Mouse (Mus musculus): ENCODE measurements around the gene Parn.

DNA sequence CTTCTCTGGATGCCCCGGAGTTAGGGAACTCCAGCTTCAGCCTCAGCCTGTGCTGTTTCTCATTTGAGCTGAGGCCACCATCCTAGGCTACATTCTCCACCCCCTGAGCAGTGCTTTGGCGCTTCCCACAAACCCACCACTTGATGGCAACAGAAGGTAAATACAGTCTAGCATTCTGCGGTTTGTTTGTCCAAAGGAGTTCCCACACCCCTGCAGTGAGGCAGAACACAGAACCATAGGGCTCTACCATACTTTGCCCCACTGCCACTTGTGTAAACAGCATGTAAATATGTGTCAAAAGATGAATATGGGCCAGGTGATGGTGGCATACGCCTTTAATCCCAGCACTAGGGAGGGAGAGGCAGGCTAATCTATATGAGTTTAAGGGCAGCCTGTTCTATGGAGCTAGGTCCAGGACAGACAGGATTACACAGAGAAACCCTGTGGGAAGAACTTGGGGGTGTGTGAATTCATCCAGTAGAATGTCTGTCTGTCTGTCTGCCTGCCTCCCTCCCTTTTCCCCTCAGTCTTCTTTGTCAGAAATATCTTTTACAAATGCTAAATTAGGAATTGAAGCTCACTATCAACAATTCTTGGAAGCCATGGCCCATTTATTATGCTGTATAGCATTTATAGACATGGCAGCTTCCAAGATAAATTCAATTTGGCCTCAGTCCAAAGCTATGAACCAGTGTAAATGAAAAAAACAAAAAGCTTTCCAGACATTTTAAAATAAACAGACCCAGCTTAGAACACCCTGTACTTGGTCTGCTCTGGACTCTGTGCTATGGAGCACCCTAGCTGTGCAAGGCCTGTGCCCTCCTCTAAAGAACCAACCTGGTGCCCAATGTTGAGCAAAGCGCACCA, 79.6 kb downstream of the Parn start:
- TF ChIP-seq CTCF (IDR thresholded peaks at IDR 0.05 in 2 of 3, conservative IDR thresholded peaks at IDR 0.05 in 1 of 3; ENCODE audit: control insufficient read depth in 1 of 3, insufficient read depth in 1 of 3, low read depth in 2 of 3, low read length in 3 of 3, poor library complexity in 1 of 3, severe bottlenecking in 1 of 3) (no peak), ZC3H11A (IDR thresholded peaks at IDR 0.05; ENCODE audit: low read depth, low read length) (no peak), E2F4 (IDR thresholded peaks at IDR 0.05; ENCODE audit: borderline replicate concordance, low read depth, low read length) (no peak), SMC3 (IDR thresholded peaks at IDR 0.05; ENCODE audit: low read depth, low read length) (no peak), EP300 (IDR thresholded peaks at IDR 0.05; ENCODE audit: low read depth in 1 of 2, low read length in 2 of 2) (no peak), POLR2A (IDR thresholded peaks at IDR 0.05; ENCODE audit: control insufficient read depth in 1 of 2, insufficient read depth in 1 of 2, low read depth in 1 of 2, low read length in 2 of 2, poor library complexity in 1 of 2) (no peak), TBP (IDR thresholded peaks at IDR 0.05; ENCODE audit: low read depth, low read length) (no peak), TAL1 (IDR thresholded peaks at IDR 0.05; ENCODE audit: low read length) (no peak), KAT2A (conservative IDR thresholded peaks at IDR 0.05; ENCODE audit: low read depth, low read length) (no peak), MYC (IDR thresholded peaks at IDR 0.05; ENCODE audit: low read depth, low read length) (no peak), MEF2A (IDR thresholded peaks at IDR 0.05; ENCODE audit: extremely low read depth, insufficient replicate concordance, low read depth, low read length, poor library complexity, severe bottlenecking) (no peak), ZKSCAN1 (IDR thresholded peaks at IDR 0.05; ENCODE audit: low read depth, low read length) (no peak)

All from MEL (cell line).